Mouse (Mus musculus) C2C12 (cell line): ENCODE data around the gene Naa80.

Source experiments
- CEBPB ChIP-seq: IDR thresholded peaks from one replicate; pipeline ENCODE4 v1.6.1; 2011; ENCODE audit warnings: low read depth, mild to moderate bottlenecking, control low read depth, moderate library complexity
- CTCF ChIP-seq: IDR thresholded peaks from one replicate; pipeline ENCODE4 v1.5.1; 2011; ENCODE audit not compliant: control insufficient read depth, insufficient read depth, insufficient read length
- FOSL1 ChIP-seq: IDR thresholded peaks from one replicate; pipeline ENCODE4 v1.8.0; 2011; ENCODE audit warnings: mild to moderate bottlenecking, low read length; ENCODE audit not compliant: poor library complexity, insufficient read depth, severe bottlenecking
- MAX ChIP-seq: IDR thresholded peaks from one replicate; pipeline ENCODE4 v1.6.1; 2011; ENCODE audit warnings: mild to moderate bottlenecking, control low read depth
- MYOD1 ChIP-seq: IDR thresholded peaks from one replicate; pipeline ENCODE4 v1.6.1; 2011; ENCODE audit warnings: low read depth; ENCODE audit not compliant: control insufficient read depth, insufficient read length
- MYOG ChIP-seq: IDR thresholded peaks from one replicate; pipeline ENCODE4 v1.6.1; 2011; ENCODE audit not compliant: control insufficient read depth, insufficient read length; ENCODE audit errors: extremely low read depth
- USF1 ChIP-seq: IDR thresholded peaks from one replicate; pipeline ENCODE4 v1.6.1; 2011; ENCODE audit warnings: low read depth, mild to moderate bottlenecking, control low read depth, moderate library complexity

- TF ChIP-seq CTCF (no peak), MAX (no peak), USF1 (no peak), MYOD1 (no peak), CEBPB (no peak), FOSL1 (no peak), MYOG (no peak)
Observed at GRCm38 (mm10) chr9:107606591-107606990, 27.9 kb downstream of the Naa80 start.
